Mouse (Mus musculus): ENCODE measurements around the gene Fam240a.

DNA sequence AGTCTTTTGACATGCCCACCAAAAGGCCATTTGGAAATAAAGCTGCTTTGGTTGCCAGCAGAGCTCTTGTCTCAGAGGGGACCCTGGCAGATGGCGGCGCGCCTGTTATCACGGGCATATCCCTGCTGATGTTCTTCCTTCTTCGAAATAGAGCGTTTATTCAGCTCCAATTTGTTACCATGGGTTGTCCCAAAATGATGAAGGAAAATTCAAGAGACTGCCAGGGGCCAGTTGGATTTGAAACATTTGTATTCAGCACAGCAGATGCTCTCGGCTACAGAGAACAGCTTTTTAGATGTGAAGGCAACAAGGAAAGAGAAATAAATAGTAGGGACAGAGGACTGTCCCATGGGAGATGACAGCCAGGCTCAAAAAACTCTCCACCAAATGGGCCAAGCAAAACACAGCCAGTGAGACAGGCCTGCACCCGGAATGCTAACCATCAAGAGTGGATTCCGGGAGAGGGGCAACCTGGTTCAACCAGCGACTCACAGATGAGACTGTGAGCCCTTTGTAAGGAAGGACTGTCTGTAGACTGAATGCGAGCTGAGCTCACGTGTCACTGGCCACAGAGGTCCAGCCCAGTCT lies 17.3 kb upstream of the Fam240a start:
- TF ChIP-seq CTCF (IDR thresholded peaks at IDR 0.05; ENCODE audit: extremely low read depth, insufficient read depth, low read length) (no peak), POLR2A (IDR thresholded peaks at IDR 0.05; ENCODE audit: extremely low read depth, insufficient read depth, low read length) (no peak)
